Mouse (Mus musculus): ENCODE measurements around the gene Bhlha15.

Bhlha15 gene

DNA sequence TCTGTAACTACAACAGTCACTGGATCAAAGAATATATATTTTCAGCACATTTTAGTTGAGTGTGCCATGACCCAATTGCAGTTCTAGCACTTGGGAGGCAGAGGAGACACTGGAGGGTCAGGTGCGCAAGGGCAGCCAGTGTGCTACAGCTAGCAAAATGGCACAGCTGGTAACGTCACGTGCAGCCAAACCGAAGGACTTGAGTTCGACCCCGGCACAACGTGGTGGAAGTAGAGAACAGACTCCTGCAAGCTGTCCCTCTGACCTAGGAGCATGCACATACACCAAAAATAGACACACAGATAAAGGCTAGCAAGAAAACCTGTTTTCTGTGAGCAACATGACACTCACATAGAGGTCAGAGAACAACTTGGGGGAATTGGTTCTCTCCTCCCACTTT, 759 bp upstream of the Bhlha15 start:
- intact Hi-C loops (cut with DNase I): no loop called here

DNA sequence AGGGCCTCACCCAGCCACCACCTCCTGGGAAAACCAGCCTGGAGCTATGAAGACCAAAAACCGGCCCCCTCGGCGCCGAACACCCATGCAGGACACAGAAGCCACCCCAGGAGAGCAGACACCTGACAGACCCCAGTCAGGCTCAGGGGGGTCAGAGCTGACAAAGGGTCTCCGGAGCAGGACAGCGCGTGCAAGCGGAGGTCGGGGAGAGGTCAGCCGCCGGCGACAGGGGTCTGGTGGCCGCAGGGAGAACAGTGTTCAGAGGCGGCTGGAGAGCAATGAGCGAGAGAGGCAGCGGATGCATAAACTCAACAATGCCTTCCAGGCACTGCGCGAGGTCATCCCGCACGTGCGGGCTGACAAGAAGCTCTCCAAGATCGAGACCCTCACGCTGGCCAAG, 940 bp downstream of the Bhlha15 start:
- intact Hi-C loops (cut with DNase I): no loop called here

DNA sequence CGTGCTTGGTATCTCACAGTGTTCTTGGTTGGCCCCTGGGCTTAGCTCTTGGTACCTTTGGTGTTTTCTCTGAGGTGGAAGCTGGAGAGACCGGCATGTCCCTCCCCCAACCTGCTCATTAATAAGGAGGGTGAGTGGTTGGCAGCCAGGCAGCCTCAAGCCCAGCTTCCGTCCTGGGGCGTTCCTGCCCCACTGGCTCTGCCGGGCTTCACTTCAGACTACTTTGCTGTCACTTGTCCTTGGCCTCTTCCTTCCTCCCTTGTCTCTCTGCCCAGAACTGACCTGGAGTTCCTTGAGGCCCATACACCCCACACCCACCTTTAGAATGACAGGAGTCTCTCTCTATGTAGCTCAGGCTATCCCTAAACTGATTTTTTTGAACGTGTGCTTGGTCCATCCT, 2.6 kb downstream of the Bhlha15 start:
- intact Hi-C loops (cut with DNase I): no loop called here

DNA sequence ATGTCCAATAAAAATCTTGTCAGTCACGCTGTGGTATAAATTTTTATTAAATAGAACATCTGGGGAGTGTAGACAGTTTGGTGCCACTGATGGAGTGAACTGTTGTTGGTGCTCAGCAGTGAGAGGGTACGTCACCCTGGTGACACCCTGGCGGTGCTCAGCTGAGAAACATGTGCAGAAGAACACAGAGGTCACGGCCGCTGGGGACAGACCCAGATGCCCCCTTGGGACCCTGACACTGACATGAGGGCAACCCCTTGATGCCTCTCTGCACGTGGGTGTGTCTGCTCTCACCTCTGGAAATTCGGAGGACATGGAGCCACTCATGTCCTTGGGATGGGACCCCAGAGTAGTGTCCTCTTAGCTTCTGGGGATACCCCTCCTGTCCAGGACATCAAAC, 4.3 kb downstream of the Bhlha15 start:
- intact Hi-C loops (cut with DNase I): no loop called here

DNA sequence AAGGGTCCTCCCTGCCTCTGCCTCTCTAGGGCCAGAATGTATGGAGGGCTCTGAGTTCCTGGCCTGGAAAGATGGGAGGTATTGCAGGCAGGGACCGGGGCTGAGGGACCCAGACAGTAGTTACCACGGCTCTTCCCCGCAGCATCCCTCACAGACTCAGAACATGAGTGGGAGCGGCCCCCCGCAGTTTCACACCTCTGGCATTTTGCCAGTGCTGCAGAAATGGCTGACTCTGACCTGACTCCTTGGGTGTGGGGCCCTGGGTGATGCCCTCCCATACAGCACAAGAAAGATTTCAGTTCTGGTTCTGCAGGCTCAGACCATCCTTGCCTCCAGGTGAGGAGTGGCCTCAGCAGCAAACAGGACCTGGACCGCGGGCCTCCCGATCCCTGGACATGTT, 5.5 kb downstream of the Bhlha15 start:
- intact Hi-C loops (cut with DNase I): no loop called here

DNA sequence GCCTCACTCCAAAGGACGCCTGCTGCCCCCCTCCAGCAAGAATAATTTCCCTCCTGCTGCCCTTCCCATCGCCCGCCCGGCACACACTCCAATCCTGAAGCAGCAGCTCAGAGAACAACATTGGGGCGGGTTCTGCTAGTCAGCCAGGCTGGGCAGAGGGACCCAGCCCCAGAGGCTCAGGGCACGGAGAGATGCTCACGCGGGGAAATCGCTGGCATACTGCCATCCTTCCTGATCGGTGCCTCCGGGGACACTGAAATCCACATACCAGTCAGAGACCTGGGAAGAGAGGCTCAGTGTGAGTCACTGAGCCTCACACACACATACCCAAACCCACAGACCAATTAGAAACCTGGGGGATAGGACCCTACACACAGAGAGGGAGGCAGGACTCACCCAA, 10.5 kb downstream of the Bhlha15 start:
- intact Hi-C loops (cut with DNase I): no loop called here

DNA sequence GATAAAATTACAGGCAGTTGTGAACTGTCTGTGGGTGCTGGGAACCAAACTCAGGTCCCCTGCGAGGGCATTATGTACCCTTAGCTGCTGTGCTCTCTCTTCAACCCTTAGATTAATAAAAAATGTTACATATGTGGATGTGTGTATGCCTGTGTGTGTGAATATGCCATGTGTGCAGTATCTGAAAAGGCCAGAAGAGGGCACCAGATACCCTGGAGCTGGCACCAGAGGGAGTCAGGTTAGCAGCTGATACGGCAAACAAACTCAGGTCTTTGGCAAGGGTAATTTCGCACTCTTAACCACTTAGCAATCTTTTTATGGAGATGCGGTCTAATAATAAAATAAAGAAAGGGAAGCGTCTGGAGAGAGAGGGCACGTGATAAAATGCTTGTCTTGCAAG, 12.3 kb downstream of the Bhlha15 start:
- intact Hi-C loops (cut with DNase I): no loop called here

DNA sequence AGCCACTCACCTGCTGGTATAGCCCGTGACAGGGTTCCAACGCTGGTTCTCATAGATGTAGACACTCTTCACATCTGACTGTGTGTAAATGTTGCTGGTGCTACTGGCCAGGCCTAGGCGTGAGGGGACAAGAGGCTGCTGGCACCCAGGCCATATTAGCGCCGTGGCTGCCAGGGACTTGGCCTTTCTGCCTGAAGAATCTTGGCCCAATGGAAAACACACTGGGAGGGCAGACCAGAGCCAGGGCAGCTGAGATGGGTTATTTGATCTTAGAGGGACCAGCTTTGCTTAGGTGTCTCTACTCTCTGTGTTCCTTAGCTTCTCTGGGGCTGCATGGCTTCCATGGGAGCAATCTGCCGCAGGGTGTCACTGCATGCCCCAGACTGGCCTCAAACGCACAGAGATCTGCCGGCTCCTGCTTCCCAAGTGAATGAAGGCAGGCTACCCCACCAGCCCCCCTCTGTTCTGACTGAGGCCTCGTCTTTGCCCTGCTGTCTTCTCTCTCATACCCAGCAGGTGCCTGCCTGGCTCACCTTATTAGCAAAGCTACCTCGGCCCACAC, 13.4 kb downstream of the Bhlha15 start:
- intact Hi-C loops (cut with DNase I): no loop called here

DNA sequence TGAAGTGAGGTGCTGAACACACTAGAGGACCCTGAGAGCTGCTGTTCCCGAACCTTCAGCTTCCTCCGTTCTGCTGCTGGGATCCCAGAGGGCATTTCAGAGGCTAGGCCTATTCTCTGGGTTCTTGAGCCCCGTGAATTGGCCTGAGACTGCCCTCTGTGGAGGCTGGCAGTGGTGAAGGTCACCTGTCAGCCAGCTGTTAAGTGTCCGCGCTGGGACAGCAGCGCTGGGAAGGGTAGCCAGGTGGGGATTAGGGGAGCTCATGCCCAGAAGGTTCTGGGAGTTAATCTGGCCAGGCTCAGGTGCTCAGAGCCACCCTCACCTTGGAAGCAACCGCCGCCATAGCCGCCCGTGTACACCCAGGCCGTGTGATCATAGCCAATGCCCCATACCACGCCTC, 14.2 kb downstream of the Bhlha15 start:
- intact Hi-C loops (cut with DNase I): no loop called here

DNA sequence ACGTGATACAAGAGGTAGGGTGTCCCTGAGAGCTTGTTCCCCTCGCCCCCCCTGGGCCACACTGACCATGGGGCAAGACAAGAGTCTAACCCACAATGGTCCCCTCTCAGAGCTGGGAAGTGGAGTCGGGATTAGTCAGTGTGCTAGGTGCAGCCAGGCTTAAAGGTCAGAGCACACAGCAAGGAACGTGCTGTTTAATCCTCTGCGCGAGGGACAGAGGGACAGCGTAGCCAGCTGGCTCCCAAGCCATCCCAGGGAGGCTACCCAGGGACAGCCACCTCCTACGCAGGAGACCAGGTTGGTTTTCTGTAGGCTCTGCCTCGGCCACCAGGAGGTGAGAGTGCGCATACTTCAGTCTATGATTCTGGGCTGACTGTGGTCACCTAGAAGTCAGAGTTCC, 14.8 kb downstream of the Bhlha15 start:
- intact Hi-C loops (cut with DNase I): no loop called here

DNA sequence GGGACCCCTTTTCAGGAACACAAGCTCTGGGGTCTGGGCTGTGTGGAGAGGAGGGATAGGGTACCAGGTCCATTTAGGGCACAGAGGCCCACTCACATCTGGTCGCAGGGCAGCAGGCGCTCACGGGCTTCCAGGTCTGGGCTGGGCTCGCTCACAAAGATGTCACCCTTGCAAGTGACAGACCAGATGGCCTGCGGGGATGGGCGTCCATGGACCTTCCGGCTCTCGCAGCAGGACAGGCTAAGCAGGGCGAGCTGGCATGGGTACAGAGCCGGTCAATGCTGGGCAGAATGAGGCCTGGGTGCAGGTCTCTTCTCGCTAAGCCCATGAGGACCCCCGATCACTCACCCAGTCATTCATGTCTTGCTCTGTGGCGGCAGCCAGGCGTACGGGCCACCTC, 16.0 kb downstream of the Bhlha15 start:
- intact Hi-C loops (cut with DNase I): no loop called here

DNA sequence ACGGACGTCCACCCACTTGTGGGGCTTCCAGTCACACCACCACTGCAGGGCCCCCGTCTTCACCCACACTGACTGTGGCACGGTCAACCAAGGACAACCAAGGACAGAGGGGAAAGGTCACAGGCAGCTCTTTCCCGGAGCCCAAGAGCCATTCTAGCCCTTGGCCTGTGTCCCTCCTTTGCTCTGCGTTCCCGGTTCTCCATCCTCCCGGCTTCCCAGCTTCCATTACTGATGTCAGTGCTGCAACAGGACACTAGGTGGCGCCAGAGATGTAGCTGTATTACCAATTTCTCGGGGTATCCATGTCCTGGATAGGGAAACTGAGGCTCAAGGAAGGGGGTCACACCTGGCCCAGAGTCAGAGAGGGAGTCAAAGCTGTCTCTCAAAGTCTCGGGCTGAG, 17.4 kb downstream of the Bhlha15 start:
- intact Hi-C loops (cut with DNase I): no loop called here

DNA sequence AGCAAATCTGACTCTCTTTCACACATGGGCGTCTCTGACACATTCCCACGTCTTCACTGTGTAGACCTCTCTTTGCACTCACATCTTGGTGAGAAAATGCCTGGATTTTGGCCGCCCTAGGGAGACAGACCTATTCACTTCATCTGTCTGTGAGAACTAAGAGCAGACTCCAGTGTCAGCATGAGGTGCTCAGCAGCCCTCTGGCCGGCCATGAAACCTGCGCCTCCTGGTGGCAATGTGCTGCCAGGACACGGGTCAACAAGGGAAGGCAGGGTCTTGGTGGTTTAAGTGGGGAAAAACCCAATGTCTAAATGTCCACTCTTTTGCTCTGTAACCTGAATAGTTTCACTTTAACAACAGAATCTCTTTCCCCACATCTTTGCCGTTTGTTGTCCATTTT, 24.4 kb downstream of the Bhlha15 start:
- intact Hi-C loops (cut with DNase I): no loop called here

DNA sequence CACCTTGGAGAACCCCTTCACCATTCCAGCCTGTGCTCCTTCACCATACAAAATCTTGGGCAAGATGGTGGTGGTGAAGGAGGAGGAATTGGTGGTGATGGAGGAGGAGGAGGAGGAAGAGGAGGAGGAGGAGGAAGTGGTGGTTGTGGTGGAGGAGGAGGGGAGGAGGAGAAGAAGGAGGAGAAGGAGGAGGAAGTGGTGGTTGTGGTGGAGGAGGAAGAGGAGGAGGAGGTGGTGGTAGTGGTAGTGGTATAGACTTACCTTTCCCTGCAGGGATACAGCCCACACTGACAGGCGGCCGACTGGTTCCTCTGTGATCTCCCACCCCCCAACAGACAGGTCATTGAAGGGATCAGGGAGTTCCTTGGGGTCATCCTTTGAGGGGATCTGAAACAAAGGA, 25.9 kb downstream of the Bhlha15 start:
- intact Hi-C loops (cut with DNase I): no loop called here

DNA sequence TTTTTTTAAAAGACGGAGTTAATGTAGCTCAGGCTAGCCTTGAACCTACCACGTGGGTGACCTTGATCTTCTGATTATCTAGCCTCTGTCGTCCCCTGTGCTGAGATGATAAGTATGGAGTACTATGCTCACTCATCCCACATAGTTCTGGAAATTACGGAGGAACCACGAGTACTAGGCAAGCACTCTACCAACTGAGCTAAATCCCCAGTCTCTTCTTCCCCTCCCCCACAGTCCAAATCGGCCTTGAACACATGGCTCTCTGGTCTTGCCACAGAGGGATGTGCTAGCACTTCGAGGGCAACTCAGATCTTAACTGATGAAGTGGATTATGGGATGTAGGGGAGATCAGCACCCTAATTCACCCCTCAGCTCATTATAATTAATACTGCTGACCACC, 28.0 kb downstream of the Bhlha15 start:
- intact Hi-C loops (cut with DNase I): no loop called here

DNA sequence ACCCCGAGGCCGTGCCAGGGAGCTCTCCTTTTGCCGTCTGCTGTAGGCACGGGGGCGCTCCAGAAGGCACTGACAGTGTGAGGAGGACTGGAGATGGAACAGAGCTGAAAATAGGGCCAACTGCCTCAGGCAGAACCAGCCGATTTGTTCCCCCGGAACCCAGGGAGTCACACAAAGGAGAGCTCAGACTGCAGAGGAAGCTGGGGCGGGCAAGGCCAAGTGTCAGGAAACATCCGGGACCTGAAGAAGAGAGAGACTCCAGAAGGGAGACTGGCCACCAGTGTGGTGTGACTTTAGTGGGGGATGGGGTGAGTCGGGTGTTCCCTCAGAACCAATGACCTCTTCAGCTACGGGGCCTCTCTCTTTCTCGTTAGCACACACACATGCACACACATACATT, 29.2 kb downstream of the Bhlha15 start:
- intact Hi-C loops (cut with DNase I): no loop called here

DNA sequence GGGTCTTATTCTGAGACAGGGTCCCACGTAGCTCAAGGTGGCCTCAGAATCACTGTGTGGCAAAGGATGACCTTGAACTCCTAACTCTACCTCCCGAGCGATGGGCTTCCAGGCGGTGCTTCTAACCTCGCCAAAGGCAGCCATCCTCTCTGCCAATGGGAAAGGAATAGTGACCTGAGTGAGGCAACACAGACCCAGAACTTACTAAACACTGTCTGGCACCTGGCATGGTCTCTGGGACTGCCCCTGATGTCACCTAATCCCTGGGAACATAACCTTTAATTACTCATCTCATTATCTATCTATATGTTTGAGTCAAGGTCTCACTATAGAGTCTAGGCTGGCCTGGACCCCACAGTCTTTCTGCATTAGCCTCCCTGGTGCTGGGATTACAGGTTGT, 29.9 kb downstream of the Bhlha15 start:
- intact Hi-C loops (cut with DNase I): no loop called here

DNA sequence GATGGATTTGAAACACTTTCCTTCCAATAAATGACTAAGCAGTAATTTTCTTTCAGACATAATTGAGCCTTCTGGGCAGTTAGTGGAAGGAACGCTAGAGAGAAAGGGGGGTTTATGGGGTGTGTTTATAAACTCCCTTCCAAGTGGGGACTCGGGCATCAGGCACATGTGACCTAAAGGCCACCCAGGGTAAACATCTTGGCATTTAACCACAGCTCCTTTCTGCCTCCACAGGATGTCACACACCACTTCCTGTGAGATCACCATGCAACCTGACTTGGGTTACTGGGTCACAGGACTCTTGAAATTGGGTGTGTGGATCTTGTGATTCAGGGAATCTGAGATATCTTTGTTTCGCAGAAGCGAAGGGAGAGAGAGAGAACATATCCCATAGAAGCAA, 31.2 kb downstream of the Bhlha15 start:
- intact Hi-C loops (cut with DNase I): no loop called here

DNA sequence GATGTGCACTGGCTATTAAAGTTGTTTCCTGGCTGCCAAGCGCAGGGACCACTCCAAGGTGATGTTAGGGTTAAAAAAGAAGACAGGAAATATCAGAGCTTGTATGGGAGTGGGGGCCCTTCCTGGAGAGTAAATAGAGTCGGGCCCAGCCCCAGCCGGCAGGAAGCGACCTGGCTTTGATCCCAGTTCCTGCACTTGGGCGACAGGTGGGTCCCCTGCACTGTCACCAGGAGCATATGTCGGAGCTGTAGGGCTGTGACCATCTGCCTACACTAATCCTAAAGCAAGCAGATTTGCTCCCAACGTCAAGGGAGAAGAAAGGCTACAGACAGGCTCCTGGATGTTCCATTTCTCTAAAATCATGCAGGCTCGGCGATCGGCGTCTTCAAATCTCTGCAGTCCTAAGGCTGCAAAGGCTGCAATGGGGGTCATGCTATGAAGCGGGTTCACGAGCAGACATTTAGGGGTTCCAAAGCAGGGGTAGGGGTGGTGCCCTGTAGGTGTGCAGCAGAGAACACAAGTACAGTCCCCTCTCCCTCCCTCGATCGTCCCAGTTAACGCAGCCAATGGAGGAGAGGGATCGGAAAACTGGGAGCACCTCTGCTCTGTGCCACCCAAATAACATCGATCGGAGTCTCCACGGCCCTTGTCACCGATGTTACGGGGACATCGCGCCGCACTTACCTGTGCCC, 32.9 kb downstream of the Bhlha15 start:
- intact Hi-C loops (cut with DNase I): no loop called here

DNA sequence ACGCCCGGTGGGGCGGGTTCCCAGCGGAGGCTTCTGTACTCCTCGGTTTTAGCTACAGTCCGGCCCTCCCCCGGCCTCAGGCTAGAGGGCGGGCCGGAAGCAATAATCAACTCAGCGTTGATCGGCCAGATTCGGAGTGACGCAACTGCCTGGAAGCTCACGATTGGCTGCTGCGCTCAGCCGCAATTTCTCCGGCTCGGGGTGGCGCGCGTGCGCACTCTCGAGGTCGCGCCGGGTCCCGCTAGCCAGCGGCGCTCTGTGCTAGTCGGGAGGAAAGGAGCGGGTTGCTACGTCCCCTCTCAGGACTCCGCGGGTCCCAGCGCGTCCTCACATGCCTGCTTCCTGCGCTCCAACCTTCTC, 33.4 kb downstream of the Bhlha15 start, which contains the start of gene Tecpr1:
Tecpr1 (minus strand) TSS at position 113 of the 360 bp plus-strand sequence.
- intact Hi-C loops (cut with DNase I): no loop called here

DNA sequence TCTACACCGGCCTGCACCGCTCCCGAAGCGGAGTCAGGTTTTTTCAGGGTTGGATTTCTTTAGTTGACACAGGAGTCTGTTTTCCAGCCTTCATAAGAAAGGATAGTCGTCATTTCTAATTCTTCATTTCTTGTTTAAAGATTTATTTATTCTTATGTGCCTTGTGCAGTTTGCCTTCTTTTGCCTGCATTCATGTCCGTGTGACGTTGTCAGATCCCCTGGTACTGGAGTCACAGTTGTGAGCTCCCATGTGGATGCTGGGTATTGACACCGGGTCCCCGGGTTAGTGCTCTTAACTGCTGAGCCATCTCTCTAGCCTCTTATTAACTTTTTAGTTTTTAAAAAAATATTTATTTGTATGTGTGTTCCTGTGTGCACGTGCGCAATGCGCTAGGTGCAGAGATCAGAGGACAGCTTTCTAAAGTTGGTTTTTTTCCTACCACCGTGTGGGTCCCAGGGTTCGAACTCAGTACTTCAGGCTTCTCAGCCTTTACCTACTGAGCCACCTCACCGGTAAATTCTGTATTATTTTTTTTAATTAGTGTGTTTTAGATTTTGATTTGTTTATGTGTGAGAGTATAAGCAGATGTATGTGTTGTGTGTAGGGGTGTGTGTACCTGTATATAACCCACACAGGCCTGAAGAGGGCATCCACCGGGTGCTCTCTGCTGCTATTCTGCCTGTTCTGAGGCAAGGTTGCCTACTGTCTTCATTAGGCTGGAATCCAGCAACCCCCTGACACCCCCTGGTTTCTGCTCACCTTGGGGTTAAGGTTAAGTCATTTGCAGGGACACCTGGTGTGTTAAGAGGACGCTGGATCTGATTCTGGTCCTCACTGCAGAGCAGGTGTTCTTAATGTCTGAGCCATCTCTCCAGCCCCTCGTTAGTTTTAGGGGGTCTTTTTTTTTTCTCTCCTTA, 34.1 kb downstream of the Bhlha15 start:
- intact Hi-C loops (cut with DNase I): loop anchor here (2.0 kb wide), 1 partner anchor 31 kb away; no protein-coding TSS in a partner anchor

DNA sequence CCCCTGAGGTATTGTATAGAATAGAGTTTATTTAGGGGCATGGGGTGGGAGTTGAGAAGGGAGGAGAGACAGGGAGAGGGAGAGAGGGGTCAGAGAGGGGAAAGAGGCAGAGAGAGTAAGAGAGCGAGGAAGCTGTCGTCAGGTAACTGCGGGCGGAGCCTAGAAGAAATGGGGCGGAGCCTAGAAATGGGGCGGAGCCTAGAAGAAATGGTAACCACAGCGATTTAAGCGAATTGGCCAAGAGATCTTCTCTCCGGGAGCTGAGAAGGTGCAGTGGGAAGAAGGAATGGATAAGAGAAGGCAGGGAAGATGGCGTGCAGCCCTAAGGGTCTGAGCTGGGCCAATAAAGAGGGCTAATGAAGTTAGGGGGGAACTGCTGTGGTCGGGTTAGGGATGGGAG, 36.1 kb downstream of the Bhlha15 start:
- intact Hi-C loops (cut with DNase I): no loop called here
